Comparison of ENCODE assay signal across 8 mouse cellular contexts in genomic region chr11:120491317-120492023, GRCm38 (mm10). TPM values are rescaled to one million over a fixed set of nuclear protein-coding genes. Genes with fewer than 3 reads are reported as not detected.
DNase-seq lines count a peak whose midpoint lies in the region; ATAC-seq and TF ChIP-seq lines count a peak whose summit lies in the region.

Slc25a10 (plus strand) TSS chr11:120491840.

- H3K4me2 ChIP-seq in lung, embryonic 15.5 days: peak within 1 kb of the TSS; percentile 93

- peaks cover 50% of the 10 kb centered on the region for H3K4me1 ChIP-seq in hindbrain, embryonic 10.5 days (replicated peaks)
- peaks cover 37% of the 10 kb centered on the region for H3K4me1 ChIP-seq in lung, embryonic 15.5 days
- peaks cover 19% of the 10 kb centered on the region for H3K4me1 ChIP-seq in thymus, adult 2 months (replicated peaks; ENCODE audit: control insufficient read depth, insufficient read depth, low read length)

- no peaks in the 10 kb centered on the region for H3K9me3 ChIP-seq in hindbrain, embryonic 10.5 days
- no peaks in the 10 kb centered on the region for H3K9me3 ChIP-seq in lung, embryonic 15.5 days

- peaks cover 65% of the 10 kb centered on the region for H3K36me3 ChIP-seq in hindbrain, embryonic 10.5 days
- H3K36me3 ChIP-seq in lung, embryonic 15.5 days: peaks cover 45% of the 10 kb centered on the region
- peaks cover 6% of the 10 kb centered on the region; the same call in 1 of the 2 replicates for H3K36me3 ChIP-seq in thymus, adult 2 months (ENCODE audit: control insufficient read depth, insufficient read depth, low read length)

- H3K27ac ChIP-seq in hindbrain, embryonic 10.5 days: peak within 1 kb of the TSS; percentile 94
- H3K27ac ChIP-seq in lung, embryonic 15.5 days: peak within 1 kb of the TSS; percentile 85
- no peak within 1 kb of the TSS for H3K27ac ChIP-seq in thymus, adult 2 months (ENCODE audit: control insufficient read depth, insufficient read depth, low read length)

- ATAC-seq in lung, embryonic 15.5 days (ENCODE audit: borderline replicate concordance, extremely low read depth, low FRiP score, low TSS enrichment): peak; percentile 89

- peak; percentile 94 for DNase-seq in NIH3T3 (ENCODE audit: low read depth)
- peak; percentile 89 for DNase-seq in cerebellum, adult 9-11 months
- peak; percentile 76 to 88 for DNase-seq in frontal cortex, adult 2 months (ENCODE audit: extremely low spot score in 1 of 2, low spot score in 1 of 2)
- DNase-seq in hindbrain, embryonic 10.5 days (ENCODE audit: low spot score): peak; percentile 89
- DNase-seq in layer of hippocampus, adult 9-10 months (ENCODE audit: low spot score): peak; percentile 69
- DNase-seq in ovary, adult 18-20 months (ENCODE audit: low spot score): peak; percentile 86
- DNase-seq in thymus, adult 2 months: peak; percentile 79

- TF ChIP-seq CTCF in thymus, adult 2 months (IDR thresholded peaks at IDR 0.05; ENCODE audit: borderline replicate concordance, control insufficient read depth, extremely low read depth, insufficient read depth, low read length, poor library complexity): no peak

- no peaks in the 10 kb centered on the region for H3K27me3 ChIP-seq in hindbrain, embryonic 10.5 days (ENCODE audit: insufficient read depth, poor library complexity, severe bottlenecking)
- no peaks in the 10 kb centered on the region for H3K27me3 ChIP-seq in lung, embryonic 15.5 days
- no peaks in the 10 kb centered on the region for H3K27me3 ChIP-seq in thymus, adult 2 months (ENCODE audit: control insufficient read depth, insufficient read depth, low read length)

- H3K4me3 ChIP-seq in hindbrain, embryonic 10.5 days: peak within 1 kb of the TSS; percentile 96
- H3K4me3 ChIP-seq in lung, embryonic 15.5 days: peak within 1 kb of the TSS; percentile 99
- peak within 1 kb of the TSS; percentile 86 for H3K4me3 ChIP-seq in thymus, adult 2 months (ENCODE audit: control insufficient read depth, insufficient read depth, low read length)

- 0% methylated on average over 35 of the region's 35 CpGs for WGBS in hindbrain, embryonic 10.5 days
- under 1% methylated on average over 27 of the region's 35 CpGs for WGBS in lung, embryonic 15.5 days
- WGBS in thymus, adult 2 months: 1% methylated on average over 35 of the region's 35 CpGs

- peak within 1 kb of the TSS; percentile 86 for H3K9ac ChIP-seq in lung, embryonic 15.5 days

- TF ChIP-seq POLR2A in thymus, adult 2 months (IDR thresholded peaks at IDR 0.05; ENCODE audit: control insufficient read depth, extremely low read depth, insufficient read depth, low read length, poor library complexity): 0 out of 2 replicates have a peak, but pooled peaks have one; percentile 32

RNA-seq across cellular contexts. Expression of gene Slc25a10, which starts in this region (rescaled TPM):
- polyA plus RNA-seq in frontal cortex, adult 2 months (2012; rRNA removed): 30.6 and 35.8 TPM in 2 replicates
- polyA plus RNA-seq in hindbrain, embryonic 10.5 days (2016; fragmentation: Nextera tagmentation; extraction: Ambion mirVana): 50.6 and 53.3 TPM in 2 replicates
- 67.5 and 70.9 TPM in 2 replicates for polyA plus RNA-seq in lung, embryonic 15.5 days (2015; fragmentation: Nextera tagmentation; extraction: Ambion mirVana)
- polyA plus RNA-seq in thymus, adult 2 months (2012; rRNA removed): 102 and 103 TPM in 2 replicates
